Mouse (Mus musculus) gastrocnemius, adult 18-20 months (tissue): ENCODE data around the gene Ppp3ca. TPM values are rescaled to one million over a fixed set of nuclear protein-coding genes. Genes with fewer than 3 reads are reported as not detected.

ENCODE experiments used
- DNase-seq: peaks from one replicate; pipeline ENCODE4 v3.0.0; 2021; ENCODE audit warnings: low spot score
- total RNA-seq, 2 experiments: library from RNA; stranded (reverse); gene quantifications; 2 replicates each; pipeline ENCODE4 v1.2.3; 2021

Ppp3ca gene
- total RNA-seq, 2 experiments from 2014 or later: 160 to 203 TPM

DNA sequence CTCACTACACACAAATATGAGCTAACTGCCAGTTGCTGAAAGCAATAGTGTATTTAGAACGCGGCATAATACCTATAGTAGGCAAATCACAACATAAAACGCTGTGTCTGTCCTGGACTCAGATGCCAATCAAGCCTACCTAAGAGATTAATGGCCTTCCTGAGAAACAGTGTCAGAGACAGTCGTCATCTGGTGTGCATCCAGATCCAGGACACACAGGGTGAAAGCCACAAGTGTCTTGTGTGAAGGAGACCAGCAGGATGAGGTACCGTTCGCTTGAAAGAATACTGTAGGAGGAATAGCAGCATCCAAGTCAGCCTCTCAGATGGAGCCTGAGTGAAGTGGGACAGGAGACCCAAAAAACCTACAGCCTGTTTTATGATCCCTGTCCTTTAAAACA is 231.1 kb downstream of the Ppp3ca start:
- DNase-seq: no peak

DNA sequence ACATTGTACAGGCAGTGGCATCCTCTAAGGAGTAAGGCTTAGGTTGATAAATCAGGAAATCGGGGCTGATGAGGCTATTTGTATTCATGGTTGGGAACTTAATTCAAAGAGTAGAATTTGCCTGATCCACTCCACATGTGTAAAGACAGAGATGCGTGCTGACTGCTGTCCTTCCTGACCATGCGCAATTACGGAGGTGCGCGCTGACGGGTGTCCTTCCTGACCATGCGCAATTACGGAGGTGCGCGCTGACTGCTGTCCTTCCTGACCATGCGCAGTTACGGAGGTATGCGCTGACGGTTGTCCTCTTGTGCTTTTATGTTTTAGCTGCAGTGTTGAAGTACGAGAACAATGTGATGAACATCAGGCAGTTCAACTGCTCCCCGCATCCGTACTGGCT is 232.9 kb downstream of the Ppp3ca start:
- no peak for DNase-seq

DNA sequence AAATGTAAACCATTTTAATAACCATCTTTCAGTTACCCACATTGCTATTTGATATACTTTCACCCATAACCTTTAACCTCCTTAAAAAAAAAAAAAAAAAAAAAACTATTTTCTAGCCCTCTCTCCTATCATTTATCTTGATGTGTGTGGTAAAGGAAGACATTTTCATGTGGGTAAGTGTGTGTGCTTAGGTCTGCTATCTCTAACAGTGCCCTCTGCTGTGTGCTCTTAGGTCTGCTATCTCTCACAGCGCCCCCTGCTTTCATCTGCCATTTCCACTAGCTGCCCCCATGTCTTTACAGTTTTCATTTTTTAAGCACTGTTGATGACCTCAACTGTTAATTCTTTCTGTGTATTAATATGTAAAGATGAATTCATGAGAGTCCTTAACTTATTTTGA is 235.7 kb downstream of the Ppp3ca start:
- no peak for DNase-seq

DNA sequence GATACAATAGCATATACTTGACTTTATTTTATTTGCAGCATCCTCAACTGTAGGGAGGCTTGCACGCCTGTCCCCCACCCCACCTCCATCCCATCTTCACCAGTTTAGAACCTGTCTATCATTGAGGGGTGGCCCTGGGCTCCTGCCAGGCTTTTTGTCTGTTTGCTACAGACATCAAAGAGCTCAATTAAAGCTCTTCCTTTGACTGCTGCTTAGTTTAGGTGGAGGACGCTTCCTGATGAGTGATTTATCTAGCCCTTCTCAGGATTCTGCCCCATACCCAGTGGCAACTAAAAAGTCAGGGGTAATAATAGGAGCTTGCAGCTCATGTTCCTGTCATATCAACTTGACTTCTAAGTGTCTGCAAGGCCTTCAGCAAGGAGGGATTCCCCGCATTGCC is 239.6 kb downstream of the Ppp3ca start:
- no peak for DNase-seq

DNA sequence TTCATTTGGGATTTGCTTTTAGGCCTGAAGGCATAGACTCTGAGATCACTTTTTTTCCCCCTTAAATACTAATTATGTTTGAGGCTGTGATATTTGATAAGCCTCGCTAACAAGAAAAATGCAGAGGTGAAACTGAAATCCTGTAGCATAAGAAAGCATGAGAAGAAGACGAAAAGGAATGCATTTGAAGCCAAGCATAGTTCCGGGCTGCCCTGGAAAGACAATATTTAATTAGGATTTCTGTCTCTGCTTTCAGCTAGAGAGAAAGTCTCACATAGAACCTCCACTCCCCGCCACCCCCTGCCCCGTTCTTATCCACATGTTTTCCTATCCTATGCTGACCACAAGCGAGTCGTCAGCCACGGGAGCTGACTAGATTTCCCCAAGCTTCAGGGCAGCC is 241.4 kb downstream of the Ppp3ca start:
- no peak for DNase-seq

DNA sequence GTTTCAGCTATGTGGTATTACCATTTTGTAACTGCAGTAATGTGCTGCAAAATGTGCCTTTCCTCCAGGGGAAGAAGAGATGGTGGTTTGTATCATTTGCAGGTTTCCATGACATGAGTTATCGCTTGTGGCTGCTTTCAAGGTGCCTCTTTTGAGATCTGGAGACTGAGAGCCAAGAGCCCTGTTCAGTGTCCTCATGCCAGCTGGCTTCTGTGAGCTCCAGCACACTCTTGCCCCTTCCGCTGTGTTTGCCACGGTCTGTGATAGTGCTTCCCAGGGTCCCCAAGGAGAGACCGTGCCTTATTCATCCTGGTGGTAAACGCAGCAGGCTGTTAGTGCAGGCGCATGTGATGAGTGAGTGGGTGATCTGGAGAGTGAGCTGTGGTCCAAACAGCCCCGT is 247.2 kb downstream of the Ppp3ca start:
- no peak for DNase-seq

DNA sequence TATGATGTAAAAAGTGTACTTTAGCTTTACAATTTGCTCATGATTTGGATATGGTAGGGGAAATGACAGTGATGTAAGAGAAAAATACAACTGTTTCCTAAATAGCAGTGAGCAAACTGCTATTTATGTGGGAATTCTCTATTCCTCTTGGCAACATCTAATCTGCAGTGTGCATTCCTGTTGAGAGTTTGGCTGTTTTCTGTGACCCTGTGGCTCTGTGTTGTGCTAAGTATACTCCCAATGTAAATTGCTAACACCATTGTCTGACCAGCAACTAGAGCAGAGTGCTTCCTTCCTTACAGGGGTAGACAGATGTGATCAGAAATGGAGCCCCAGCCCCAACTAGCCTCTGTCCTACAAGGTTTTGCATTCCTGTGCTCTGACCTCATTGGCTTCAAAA is 263.1 kb downstream of the Ppp3ca start:
- DNase-seq: no peak

DNA sequence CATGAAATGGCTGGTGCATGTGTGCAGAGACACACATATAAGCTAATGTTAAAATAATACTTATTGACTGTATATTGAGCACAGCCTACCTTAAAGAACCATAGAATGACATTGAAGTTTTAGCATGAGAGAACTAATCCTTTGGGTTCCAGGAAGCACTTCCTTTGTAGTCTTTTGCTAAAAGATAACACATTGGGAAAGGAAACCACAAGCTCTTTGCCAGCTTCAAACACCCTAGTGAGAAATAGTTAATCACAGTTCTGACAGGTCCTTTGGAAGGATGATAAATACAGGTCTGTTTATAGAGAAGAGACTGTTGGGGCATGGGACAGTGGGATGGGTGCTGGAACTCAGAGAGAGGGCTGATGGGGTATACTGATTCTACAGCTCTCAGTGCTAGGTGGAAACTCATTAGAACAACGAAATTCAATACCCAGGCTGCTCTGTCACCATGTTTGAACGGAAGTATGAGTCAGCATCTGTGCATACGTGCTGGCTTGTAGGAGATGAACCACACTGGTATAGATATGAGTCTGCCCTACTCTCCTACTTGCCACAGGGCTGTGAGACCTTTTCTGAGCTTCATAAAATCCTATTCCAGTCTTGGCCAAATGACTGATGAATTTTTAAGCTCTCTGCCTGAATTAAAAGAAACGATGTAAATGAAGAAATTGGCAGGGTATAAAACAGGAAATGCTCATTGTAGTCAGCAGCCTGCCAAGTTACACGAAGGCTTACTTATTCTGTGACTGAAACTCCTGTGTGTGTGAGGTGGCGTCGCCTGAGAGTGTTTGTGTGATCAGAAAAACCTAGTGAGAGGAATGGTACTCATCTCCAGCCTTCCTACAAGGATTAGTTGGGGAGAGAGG is 271.0 kb downstream of the Ppp3ca start:
- DNase-seq: peak; percentile 12

DNA sequence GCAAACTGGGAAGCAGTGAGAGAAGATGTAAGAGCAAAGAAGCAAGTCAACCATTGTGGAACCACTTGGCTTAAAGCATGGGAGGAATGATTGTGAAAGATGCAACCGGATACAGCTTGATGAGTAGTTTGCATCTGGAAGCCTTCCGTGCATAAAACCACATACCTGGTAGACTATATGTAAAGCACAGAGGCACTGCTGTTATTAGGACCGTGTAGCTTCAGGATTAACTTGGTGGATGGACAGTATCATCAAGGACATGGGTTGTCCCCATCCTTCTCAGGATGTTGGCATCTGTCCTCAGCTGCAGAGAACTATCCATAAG is 271.6 kb downstream of the Ppp3ca start:
- DNase-seq: no peak

DNA sequence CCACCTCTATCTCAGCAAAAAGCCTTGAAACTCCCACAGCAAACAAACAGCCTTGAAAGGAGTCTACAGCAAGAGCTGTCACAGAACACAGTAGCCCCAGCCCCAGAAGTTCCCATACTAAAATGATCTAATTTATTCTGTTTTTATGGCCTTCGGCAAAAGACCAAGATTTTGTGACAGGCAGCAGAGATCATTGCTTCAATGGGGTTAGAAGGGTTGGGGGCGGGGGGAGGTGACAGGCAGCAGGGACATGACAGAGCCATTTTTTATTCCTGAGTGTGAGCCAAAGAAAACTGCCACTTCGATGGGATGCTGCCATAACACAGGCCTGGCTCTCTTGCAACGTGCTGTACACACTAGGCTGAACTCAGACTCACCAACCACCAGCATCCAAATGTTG is 275.6 kb downstream of the Ppp3ca start:
- DNase-seq: no peak

DNA sequence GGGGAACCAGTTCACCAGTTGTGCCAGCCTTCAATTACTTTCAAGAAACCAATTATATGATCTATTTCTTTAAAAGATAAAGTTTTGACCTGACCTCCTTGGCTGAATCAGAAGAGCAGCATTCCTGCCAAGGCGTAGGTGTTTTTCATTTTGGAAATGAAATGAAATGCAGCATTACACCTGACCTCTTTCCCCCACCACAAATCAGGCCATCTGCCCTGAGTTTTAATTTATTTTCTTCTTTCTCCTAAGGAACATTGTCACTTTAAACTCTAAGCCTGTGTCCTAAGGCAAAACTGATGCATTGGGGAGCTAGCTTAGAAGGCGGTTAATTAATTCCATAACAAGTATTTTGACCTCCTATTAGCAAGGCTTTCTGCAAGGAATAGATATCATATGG is 276.7 kb downstream of the Ppp3ca start:
- DNase-seq: no peak

DNA sequence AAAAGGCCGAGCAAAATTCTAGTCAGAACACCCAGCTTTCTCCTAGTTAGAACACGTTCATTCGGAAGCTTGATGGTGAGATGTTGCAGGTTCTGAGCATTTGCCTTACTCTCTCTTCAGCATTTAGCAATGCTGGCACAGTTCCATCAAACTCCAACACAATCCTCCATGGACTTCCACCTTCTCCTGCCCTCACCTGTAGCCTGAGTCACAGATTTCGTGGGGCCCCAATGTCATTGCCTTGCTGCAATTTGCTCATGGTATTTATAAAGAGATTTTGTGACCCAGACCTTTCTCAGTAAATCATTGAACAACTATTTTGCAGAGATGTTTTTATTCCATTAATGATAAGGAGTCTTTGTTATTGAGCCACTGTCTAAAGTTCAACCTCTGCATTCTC is 278.2 kb downstream of the Ppp3ca start:
- no peak for DNase-seq

DNA sequence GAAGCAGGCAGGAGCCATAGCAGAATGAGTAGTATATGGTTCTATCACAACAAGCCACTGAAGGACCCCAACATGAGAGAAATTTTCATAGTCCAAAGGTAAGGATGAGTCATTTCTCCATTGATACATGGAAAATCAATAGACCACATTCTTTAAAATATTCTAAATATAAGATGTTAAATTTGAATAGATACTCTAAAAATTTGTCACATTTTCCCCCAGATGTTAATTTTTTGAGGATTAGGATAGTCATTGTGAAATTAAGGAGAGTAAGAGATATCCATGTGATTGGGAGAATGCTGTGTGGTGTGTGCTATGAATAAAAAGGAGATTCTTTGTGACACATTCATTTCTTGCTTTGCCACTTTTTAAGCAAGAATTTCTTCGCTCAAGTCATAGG is 281.9 kb downstream of the Ppp3ca start:
- no peak for DNase-seq

DNA sequence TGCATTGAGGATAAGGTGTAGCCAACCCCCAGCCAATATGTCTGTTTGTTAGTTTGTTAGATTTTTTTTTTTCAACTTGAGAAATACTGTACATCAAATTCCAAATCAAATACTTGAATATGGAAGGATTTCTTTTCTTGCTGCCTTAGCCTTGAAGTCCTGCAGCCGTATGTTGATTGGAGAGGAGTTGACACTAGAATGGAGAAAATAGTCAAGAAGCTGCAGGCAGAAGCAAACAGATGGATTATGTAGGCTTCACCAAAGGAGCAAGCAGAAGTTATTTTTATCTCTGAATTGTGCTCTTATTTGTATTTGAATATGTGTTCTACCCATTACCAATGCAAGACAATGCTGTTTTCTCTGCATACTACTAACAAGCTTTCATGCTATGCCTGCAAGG is 282.9 kb downstream of the Ppp3ca start:
- DNase-seq: no peak

DNA sequence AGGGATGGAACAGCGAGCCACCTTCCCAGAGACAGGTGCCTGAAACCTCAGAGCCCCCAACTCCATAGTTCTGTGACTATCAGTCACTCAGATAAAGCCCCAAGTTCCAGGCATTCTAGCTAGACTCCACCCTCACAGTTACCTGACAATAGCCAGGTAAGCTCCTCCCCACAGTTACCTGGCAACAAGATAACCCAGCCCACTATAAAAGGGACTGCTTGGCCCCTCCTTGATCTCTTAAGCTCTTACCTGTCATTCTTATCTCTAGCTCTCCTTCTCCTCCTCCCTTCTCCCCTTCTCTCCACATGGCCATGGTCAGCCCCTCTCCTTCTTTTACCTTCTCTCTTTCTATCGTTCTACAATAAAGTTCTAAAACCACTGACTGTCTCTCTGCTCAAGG is 285.1 kb downstream of the Ppp3ca start:
- no peak for DNase-seq

DNA sequence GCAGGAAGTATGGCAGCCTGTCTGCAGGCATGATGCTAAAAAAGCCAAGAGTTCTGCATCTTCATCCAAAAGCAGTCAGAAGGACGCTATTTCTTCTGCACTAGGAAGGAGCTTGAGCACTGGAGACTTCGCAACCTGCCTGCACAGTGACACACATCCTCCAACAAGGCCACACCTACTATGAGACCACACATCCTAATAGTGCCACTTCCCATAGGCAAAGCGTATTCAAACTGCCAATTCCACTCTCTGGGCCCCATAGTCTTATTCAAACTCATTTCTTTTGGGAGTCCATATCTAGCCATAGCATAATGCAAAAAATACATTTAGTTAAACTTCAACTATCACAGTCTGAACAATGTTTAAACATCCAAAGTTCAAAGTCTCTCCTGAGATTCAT is 290.4 kb downstream of the Ppp3ca start:
- no peak for DNase-seq

DNA sequence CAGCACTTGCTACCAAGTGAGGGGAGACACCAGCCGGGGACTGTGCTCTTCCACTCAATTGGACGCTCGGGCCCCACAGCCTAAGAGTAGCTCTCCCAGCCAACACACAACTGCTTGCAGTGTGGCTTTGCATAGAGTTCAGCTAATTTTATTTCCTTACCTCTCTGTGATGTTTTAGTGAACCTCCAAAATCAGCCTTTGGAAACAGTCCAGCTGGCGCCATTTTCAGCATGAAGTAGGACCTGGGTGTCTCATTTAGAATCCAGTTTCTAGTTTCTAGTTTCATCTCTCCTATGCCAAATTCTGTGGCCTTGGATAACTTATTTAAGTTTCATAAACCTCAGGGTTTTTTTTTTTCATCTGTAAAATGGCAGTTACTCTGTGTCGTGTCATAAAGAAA is 296.9 kb downstream of the Ppp3ca start:
- DNase-seq: peak; percentile 16

DNA sequence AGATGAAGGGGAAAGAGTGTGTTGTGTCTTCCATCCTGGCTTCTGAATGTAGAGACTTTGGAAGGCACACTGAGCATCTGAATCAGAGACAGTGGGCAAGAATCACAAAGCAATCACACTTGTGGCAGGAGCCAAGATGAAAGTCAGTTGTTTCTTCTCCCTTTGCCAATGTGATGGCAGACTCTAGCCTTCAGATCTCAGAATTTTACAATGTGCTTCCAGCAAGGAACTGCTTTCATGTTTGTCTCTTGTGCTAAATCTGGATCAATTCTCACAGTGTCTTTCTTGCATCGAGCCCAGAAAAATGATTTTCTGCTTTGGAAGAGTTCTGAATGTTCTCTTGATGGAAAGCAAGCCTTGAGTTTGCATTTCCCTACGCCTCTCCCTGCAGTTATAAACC is 297.6 kb downstream of the Ppp3ca start:
- no peak for DNase-seq

DNA sequence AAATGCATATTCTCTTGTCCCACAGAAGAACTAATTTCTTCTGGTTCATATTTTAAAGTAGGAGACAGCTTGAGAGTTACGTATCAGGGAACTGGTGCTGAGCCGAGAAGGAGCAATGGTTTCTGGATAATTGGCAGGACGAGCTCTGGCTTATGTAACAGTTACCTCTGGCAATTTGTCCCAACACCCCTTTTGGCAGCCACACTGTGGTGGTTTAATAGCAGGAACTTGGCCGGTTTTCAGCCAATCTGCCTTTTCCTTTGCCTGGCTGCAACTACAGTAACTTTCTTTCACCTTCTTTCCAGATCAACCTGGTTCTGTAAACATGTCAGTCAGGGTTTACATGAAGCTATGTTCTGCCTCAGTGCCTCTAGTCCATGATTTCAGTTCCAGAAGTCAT is 299.9 kb downstream of the Ppp3ca start:
- peak; percentile 2 for DNase-seq

DNA sequence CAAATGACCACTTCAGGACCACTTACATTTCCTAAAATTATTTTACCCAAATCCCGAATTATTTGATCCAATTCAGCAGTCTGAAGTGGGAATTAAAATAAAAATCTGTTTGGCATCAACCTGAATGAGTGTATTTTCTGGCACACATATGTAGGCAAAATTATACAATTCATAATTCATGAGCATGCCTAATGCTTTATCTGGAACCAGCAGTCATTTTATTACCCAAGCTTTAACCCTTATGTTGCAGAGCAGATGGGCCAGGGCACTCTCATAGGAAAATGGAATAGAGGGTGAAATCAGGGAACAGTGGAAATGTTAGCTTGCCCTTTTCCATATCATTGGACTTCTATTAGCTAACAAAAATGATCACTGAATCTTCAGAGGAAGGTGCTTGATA is 307.9 kb downstream of the Ppp3ca start:
- no peak for DNase-seq

DNA sequence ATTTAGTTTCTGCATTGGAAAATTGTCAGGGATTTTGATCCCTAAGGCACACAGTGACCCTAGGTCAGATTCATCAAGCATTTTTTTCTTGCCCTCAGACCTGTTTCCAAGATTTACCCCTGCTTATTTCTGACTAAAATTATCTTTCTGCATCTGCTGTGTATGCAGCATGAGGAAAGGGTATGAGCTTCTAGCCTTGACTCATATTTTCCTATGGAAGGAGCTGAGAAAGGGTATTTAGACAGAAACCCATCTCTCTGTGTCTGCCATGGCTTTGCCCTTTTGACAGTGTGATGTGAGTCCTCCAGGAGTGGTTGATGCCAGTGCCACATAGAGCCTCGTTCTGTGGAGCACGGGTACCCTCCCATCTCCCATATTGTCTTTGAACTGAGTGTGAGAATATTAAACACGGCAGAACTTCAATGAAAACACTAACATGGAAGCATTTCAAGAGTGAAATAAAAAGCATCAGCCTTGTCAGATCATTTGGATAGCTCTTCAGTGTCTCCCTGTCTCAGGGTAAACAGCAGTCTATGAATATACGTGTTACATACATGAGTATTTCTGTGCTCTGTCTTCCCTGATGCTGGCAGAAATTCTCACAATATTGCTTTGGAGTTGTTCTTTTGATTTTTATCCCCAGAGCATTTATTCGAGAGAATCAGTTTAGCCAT is 311.1 kb downstream of the Ppp3ca start:
- DNase-seq: no peak

DNA sequence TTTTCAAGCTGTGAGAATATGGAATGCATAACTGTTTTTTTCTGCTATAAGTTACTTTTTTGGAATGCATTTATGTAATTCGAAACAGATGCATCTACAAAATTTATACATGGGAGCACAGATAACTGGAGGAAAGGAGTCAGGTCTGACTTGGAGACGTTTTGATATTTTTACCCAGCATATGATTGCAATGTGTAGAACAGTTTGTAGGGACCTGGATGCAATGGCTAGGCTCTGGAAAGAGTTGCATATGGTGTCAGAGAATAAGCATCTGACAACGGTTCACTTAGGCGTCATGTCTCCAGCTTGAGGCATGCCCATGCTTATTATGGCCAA is 311.6 kb downstream of the Ppp3ca start:
- DNase-seq: no peak

DNA sequence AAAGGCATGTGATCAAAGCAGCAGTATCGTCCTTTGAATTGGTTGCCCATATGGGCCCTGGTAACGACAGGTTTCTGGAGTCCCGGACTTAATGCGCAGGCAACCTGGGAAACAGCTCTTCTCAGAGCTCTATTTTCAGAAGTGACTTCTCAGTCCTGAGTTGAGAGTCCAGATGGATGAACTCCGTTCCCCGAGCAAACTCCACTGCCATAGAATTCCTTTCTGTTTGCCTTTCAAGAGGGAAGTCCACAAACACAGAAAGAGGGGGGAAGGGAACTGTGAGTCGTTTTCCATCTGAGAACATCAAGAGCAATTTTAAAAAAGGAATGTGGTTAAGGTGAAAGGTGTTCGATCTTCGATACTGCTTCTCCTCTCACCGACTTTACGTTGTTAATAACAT is 312.1 kb downstream of the Ppp3ca start:
- DNase-seq: no peak
